Mouse (Mus musculus) embryo, embryonic 11 days (tissue): Measurements from ENCODE around the gene Rfx8.

ENCODE experiments used
- DNase-seq: peaks from one replicate; pipeline ENCODE4 v3.0.0-alpha.2; 2015

Rfx8 gene

DNA sequence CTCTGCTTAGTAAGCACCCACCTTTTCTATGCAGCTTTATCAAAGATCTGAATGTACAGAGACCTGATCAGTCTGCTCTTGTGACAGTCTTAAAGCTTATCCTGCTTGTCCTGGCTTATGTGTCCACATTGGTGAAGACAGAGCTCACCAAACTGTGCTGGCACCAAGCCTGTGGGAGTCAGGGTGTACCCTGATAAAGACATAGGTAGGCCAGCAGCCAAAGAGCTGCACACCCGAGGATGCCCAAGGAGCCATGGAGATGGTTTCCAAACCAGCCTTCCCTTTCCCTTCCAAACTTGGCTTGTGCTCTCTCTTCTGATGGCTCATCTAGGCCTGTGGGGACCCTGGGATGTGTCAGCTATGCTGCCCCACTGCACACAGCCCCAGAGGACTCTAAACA lies 76.5 kb downstream of the Rfx8 start:
- no peak for DNase-seq

DNA sequence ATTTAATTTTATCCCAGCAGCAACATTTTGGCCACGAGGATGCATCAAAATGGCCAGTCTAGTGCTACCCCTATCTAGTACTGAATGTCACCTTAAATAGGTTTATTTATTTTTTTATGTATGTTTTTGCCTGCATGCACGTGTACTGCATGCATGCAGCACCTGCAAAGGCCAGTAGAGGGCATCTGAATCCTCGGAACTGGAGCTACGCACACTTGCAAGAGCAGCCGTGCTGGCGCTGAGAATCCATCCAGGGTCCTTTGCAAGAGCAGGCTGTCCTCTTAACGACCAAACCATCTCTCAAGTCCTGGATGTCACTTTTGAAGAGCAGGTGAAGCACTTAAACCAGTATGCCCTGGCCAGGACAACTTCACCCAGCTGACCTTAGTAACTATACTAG lies 79.1 kb downstream of the Rfx8 start:
- DNase-seq, result no peak

DNA sequence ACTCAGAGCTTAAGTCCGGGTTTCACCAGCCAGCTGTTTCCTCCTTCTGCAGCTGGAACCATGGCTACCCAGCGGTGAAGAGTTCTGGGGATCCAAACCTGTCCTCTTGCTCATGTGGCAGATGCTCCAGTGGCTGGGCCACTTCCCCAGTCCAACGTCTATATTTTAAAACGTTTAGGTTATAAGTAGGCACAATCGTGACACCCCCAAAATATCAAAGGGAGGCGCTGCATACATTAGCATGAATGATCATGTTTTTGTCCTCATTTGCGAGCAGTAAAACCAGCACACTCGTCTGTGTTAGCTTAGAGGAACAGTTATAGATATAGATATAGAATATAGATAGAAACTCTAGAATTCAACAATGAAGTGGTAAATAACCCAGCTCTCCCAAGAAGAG lies 83.7 kb downstream of the Rfx8 start:
- no peak for DNase-seq

DNA sequence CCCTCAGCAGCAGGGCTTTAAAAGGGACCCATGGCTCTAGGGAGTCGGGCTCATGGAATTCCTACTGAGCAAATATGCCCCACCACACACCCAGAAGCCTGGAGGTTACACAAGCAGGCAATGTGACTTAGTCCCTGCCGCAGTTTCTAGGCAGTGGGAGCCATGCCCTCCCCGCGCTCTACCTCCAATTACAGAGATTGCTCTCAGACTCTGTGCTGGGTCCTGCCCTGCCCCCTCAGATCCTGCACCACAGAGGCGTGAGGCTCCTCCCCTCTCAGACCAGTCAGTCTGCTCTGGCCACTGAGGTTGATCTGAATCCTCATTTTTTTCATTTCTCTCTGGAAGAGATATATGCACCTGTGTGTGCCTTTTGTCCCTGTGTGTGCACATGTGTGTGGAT lies 84.1 kb downstream of the Rfx8 start:
- peak; percentile 51 for DNase-seq

DNA sequence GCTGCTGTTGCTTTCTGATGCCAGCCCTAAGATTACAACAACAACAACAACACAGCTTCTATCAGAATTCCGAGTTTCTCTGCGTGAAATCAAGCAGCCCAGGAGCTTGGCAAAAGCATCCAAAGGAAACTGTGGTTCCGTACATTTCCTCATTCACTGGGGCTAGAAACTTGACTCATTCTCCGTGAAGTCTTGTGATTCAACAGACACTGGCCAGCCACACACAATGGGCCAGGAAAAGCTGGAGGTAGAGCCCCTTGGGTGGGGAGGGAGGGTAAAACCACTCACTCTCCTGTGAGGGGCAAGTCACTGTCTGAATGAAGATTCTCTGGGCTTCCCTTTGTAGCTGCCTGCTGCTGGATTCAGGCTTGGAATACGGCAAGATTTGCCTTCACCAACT lies 84.6 kb downstream of the Rfx8 start:
- DNase-seq, result no peak

DNA sequence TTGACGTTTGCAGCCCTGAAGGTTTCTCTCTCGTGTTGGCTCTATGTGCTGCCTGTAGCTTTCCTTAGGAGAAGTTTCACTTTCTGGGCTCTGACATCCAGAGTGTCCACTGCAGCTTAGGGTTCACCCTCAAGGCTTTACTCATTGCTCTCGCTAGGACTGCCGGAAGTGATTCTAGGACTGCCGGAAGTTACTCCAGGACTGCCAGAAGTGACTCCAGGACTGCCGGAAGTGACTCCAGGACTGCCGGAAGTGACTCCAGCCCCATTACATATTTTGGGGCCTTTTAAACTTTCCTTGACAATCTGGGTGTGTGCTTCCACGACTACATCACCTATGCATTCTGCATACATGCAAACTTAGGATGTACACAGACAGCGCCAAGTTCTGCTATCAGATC lies 92.2 kb downstream of the Rfx8 start:
- no peak for DNase-seq

DNA sequence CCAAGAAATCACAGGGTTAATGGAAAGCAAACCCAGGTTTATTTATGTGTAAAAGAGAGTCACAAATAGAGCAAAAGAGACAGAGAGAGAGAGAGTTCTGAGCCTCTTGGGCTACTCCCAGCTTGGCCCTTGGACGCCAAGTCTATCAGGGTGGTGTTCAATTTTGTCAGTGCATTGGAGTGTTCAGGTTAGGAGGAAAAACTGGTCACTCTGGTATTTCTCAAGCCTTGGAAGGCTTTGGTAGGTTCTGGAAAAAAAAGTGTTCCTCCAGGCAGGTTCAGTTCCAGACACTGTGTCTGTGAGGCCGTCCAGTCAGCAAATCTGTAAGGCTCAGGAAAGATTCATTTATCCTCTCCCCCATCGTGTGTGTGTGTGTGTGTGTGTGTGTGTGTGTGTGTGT lies 95.3 kb downstream of the Rfx8 start:
- DNase-seq, result no peak

DNA sequence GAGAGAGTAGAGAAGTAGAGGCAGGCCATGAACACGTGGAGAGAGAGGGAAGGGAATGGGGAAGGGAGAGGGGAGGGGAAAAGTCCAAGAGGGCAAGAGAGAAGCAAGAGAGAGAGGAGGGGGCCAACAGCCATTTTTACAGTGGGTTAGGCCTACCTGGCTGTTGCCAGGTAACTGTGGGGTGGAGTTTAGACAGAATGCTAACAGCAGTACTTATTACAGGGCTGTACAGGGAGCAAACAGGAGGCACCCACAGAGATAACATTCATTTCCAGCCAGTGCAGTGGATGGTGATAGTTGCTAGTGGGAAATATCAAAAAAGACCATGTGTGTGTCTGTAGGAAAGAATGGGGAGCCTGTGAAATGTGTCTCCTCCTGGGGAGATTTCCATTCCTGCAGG lies 97.1 kb downstream of the Rfx8 start:
- DNase-seq, result no peak

DNA sequence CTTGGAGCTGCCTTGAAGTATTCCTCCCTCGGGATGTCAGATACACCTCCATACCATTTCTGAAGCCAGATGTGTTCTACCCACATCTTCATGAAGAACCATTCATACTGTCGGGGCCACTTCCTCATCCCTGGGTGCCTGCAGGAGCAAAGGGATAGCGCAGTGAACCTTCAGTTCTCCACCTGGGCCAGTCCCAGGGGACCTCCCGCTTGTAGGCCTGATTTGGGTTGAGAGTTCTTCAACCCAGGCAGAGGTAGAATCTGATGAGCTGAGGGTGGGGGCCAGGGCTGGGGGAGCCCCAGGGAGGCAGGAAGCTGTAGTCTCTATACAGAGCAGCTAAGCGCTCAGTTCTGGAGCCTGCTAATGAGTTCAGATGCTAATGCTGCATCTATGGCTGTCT lies 97.7 kb downstream of the Rfx8 start:
- DNase-seq, result no peak

DNA sequence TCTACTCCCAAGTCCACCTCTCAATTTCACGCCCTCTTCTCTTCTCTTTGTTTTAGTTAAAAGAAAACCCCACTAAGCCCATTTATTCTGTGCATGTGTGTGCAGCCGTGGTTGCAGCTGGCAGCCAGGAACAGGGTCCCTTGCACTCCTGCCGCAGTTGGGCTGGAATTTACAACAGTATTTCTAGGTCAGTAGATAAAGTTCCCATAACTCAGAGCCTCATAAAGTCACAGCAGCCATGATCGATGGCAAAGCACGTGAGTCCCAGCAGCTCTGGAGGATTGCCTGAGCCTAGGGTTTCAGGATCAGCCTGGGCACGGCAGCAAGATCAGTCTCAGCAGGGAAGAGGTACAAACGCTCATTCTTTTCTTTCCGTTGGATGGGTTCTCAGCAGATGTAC lies 102.3 kb downstream of the Rfx8 start:
- DNase-seq, result peak; percentile 35

DNA sequence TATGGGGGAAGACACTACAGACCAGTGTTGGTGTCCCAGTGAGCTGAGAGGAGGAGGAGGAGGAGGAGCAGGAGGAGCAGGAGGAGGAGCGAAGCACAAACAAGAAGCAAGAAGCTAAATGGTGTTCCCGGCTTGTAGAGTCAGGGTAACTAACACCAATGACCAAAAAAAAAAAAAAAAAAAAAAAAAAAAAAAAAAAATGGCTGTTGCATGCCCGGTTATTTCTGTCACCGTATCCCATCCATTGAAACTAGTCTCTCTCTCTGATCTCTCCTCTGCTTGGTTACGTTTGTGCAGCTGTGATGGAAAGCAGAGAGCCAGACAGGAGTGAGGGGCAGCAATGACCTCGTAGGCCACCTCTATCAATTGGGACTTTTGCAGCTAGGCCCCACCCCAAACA lies 105.3 kb downstream of the Rfx8 start:
- no peak for DNase-seq
